Mouse (Mus musculus) liver, embryonic 13.5 days (tissue): ENCODE measurements around the gene Gm21981. TPM values are rescaled to one million over a fixed set of nuclear protein-coding genes. Genes with fewer than 3 reads are reported as not detected.

Experiments used
- ATAC-seq: fragments of 200-750 bp; cut with Nextera tagmentation; 2 replicates; pipeline ENCODE4 v1.8.0; 2017; ENCODE audit warnings: low read depth, mild to moderate bottlenecking, moderate number of reproducible peaks, moderate library complexity
- DNase-seq: peaks from one replicate; pipeline ENCODE4 v3.0.0; 2022
- H3K27ac ChIP-seq: fragments of 300-500 bp; sonication (generic); 2 replicates; pipeline ENCODE4 v1.5.1; 2015; ENCODE audit warnings: moderate library complexity, mild to moderate bottlenecking, inconsistent platforms
- H3K27me3 ChIP-seq: fragments of 300-500 bp; sonication (generic); 2 replicates; pipeline ENCODE4 v1.6.1; 2015; ENCODE audit warnings: mild to moderate bottlenecking, inconsistent platforms
- H3K36me3 ChIP-seq: fragments of 300-500 bp; sonication (generic); 2 replicates; pipeline ENCODE4 v1.6.1; 2015; ENCODE audit warnings: mild to moderate bottlenecking, inconsistent platforms
- H3K4me1 ChIP-seq: fragments of 300-500 bp; sonication (generic); replicated peaks from 2 replicates; pipeline ENCODE4 v1.6.1; 2015; ENCODE audit warnings: inconsistent platforms
- H3K4me2 ChIP-seq: fragments of 300-500 bp; sonication (generic); 2 replicates; pipeline ENCODE4 v1.6.1; 2015; ENCODE audit warnings: inconsistent platforms, mild to moderate bottlenecking, moderate library complexity
- H3K4me3 ChIP-seq: fragments of 300-500 bp; sonication (generic); replicated peaks from 2 replicates; pipeline ENCODE4 v1.5.1; 2015; ENCODE audit warnings: mild to moderate bottlenecking, inconsistent platforms
- H3K9ac ChIP-seq: fragments of 300-500 bp; sonication (generic); 2 replicates; pipeline ENCODE4 v1.6.1; 2015; ENCODE audit warnings: mild to moderate bottlenecking, inconsistent platforms
- H3K9me3 ChIP-seq: fragments of 300-500 bp; sonication (generic); replicated peaks from 2 replicates; pipeline ENCODE4 v1.6.1; 2016; ENCODE audit warnings: inconsistent platforms
- WGBS: fragments of 180-500 bp; shearing (Covaris S2); methylation state at CpG from one replicate; pipeline ENCODE4 v1.1.7; 2015; ENCODE audit not compliant: insufficient replicate concordance; 5-methylcytosine and 5-hydroxymethylcytosine counted together
- polyA plus RNA-seq: library from polyadenylated mRNA; unstranded; fragments of >200 nt; fragmentation: Nextera tagmentation; extraction: Ambion mirVana; gene quantifications from 2 replicates; pipeline ENCODE4 v1.2.1, GENCODE M21; 2015

Gene Gm21981
- polyA plus RNA-seq, 1 experiment from 2014 or later = 0.06 TPM

- Histone ChIP-seq H3K4me1 (peaks cover 21% of the 10 kb centered on the region), H3K4me3 (no peak overlapping the region)
These were observed 8.5 kb upstream of the Gm21981 start for GRCm38 (mm10) chr17:47702548-47703345.

GRCm38 (mm10) chr17:47701793-47702192 lies 7.5 kb upstream of the Gm21981 start:
- Histone ChIP-seq H3K4me2 (no peak overlapping the region), H3K9me3 (no peaks in the 10 kb centered on the region), H3K27me3 (peaks cover 71% of the 10 kb centered on the region), H3K4me1 (peaks cover 21% of the 10 kb centered on the region), H3K27ac (no peak overlapping the region), H3K9ac (no peak overlapping the region), H3K36me3 (0 out of 2 replicates have a peak, but pooled peaks cover 5% of the 10 kb centered on the region), H3K4me3 (no peak overlapping the region)
- WGBS = 64% methylated on average over 9 of the region's 9 CpGs
- ATAC-seq (no peak), DNase-seq (no peak)

More at GRCm38 (mm10) chr17:47702548-47703345, 8.5 kb upstream of the Gm21981 start:
- ATAC-seq = no peak
- Histone ChIP-seq H3K27ac (no peak overlapping the region), H3K27me3 (peaks cover 74% of the 10 kb centered on the region), H3K36me3 (0 out of 2 replicates have a peak, but pooled peaks cover 5% of the 10 kb centered on the region), H3K9ac (no peak overlapping the region), H3K9me3 (no peaks in the 10 kb centered on the region), H3K4me2 (no peak overlapping the region)
- DNase-seq = no peak
- WGBS = 30% methylated on average over 28 of the region's 28 CpGs

- Histone ChIP-seq H3K27me3 (peaks cover 68% of the 10 kb centered on the region), H3K4me3 (no peak overlapping the region), H3K4me1 (peaks cover 39% of the 10 kb centered on the region), H3K9ac (no peak overlapping the region), H3K27ac (peak overlapping the region; percentile 36; the same call in 1 of the 2 replicates), H3K9me3 (no peaks in the 10 kb centered on the region), H3K4me2 (no peak overlapping the region), H3K36me3 (0 out of 2 replicates have a peak, but pooled peaks cover 5% of the 10 kb centered on the region)
- 57% methylated on average over 2 of the region's 2 CpGs for WGBS
- DNase-seq = no peak
- ATAC-seq = no peak
These were observed 4.8 kb upstream of the Gm21981 start for GRCm38 (mm10) chr17:47699055-47699454.

GRCm38 (mm10) chr17:47698156-47698555 lies 3.9 kb upstream of the Gm21981 start:
- Histone ChIP-seq H3K9ac (no peak overlapping the region), H3K27me3 (peaks cover 67% of the 10 kb centered on the region), H3K27ac (0 out of 2 replicates have a peak overlapping the region, but pooled peaks have one; percentile 16), H3K4me1 (peaks cover 44% of the 10 kb centered on the region), H3K9me3 (no peaks in the 10 kb centered on the region), H3K4me3 (no peak overlapping the region), H3K4me2 (no peak overlapping the region), H3K36me3 (0 out of 2 replicates have a peak, but pooled peaks cover 4% of the 10 kb centered on the region)
- 70% methylated on average over 10 of the region's 10 CpGs for WGBS
- no peak for ATAC-seq
- no peak for DNase-seq

- H3K4me3 ChIP-seq = peak overlapping the region; percentile 69
- WGBS = under 1% methylated on average over 20 of the region's 23 CpGs
- peak overlapping the region; percentile 73 for H3K9ac ChIP-seq
- no peaks in the 10 kb centered on the region for H3K36me3 ChIP-seq
- H3K9me3 ChIP-seq = no peaks in the 10 kb centered on the region
- H3K4me2 ChIP-seq = peak overlapping the region; percentile 91
- ATAC-seq (no peak), DNase-seq (no peak)
- H3K27ac ChIP-seq = no peak overlapping the region
- H3K27me3 ChIP-seq = peaks cover 60% of the 10 kb centered on the region
- H3K4me1 ChIP-seq = peaks cover 43% of the 10 kb centered on the region
These were observed 1.1 kb upstream of the Gm21981 start for GRCm38 (mm10) chr17:47695337-47695710.

GRCm38 (mm10) chr17:47694503-47695336 lies 465 bp upstream of the Gm21981 start, which contains the start of gene Prickle4:
Gene Prickle4 (minus strand): TSS chr17:47694736.
- peaks cover 40% of the 10 kb centered on the region for H3K4me1 ChIP-seq
- peak within 1 kb of the TSS; percentile 73 for H3K9ac ChIP-seq
- H3K27ac ChIP-seq = peak within 1 kb of the TSS; percentile 29; the same call in 1 of the 2 replicates
- peak within 1 kb of the TSS; percentile 91 for H3K4me2 ChIP-seq
- H3K36me3 ChIP-seq = no peaks in the 10 kb centered on the region
- DNase-seq = peak; percentile 88
- H3K4me3 ChIP-seq = peak within 1 kb of the TSS; percentile 69
- 1% methylated on average over 69 of the region's 82 CpGs for WGBS
- ATAC-seq = peak; percentile 87
- H3K9me3 ChIP-seq = no peaks in the 10 kb centered on the region
- peaks cover 66% of the 10 kb centered on the region for H3K27me3 ChIP-seq

GRCm38 (mm10) chr17:47693671-47694441 lies 399 bp downstream of the Gm21981 start:
- Histone ChIP-seq H3K9ac (peak overlapping the region; percentile 64), H3K4me3 (peak overlapping the region; percentile 69), H3K4me1 (peaks cover 42% of the 10 kb centered on the region), H3K27ac (no peak overlapping the region), H3K4me2 (peak overlapping the region; percentile 91), H3K9me3 (no peaks in the 10 kb centered on the region), H3K27me3 (peaks cover 69% of the 10 kb centered on the region), H3K36me3 (no peaks in the 10 kb centered on the region)
- ATAC-seq (no peak), DNase-seq (no peak)
- 43% methylated on average over 13 of the region's 13 CpGs for WGBS

- ATAC-seq = no peak
- Histone ChIP-seq H3K4me1 (peaks cover 51% of the 10 kb centered on the region), H3K4me2 (no peak overlapping the region), H3K36me3 (no peaks in the 10 kb centered on the region), H3K4me3 (no peak overlapping the region), H3K27me3 (peaks cover 53% of the 10 kb centered on the region), H3K9ac (no peak overlapping the region), H3K27ac (no peak overlapping the region), H3K9me3 (no peaks in the 10 kb centered on the region)
- no peak for DNase-seq
- WGBS = 77% methylated on average over 3 of the region's 3 CpGs
These were observed 2.6 kb downstream of the Gm21981 start for GRCm38 (mm10) chr17:47691650-47692049.

GRCm38 (mm10) chr17:47689894-47690293 lies 4.4 kb downstream of the Gm21981 start:
- H3K4me2 ChIP-seq = peak overlapping the region; percentile 98; the same call in 1 of the 2 replicates
- DNase-seq = no peak
- H3K9me3 ChIP-seq = no peaks in the 10 kb centered on the region
- ATAC-seq = no peak
- H3K27me3 ChIP-seq = peaks cover 35% of the 10 kb centered on the region
- H3K4me3 ChIP-seq = no peak overlapping the region
- H3K27ac ChIP-seq = no peak overlapping the region
- H3K36me3 ChIP-seq = peaks cover 13% of the 10 kb centered on the region
- 81% methylated on average over 8 of the region's 8 CpGs for WGBS
- no peak overlapping the region for H3K9ac ChIP-seq
- peaks cover 52% of the 10 kb centered on the region for H3K4me1 ChIP-seq

- ATAC-seq (peak; percentile 65), DNase-seq (peak; percentile 68)
- peak within 1 kb of the TSS; percentile 69 for H3K27ac ChIP-seq
- H3K27me3 ChIP-seq = peaks cover 30% of the 10 kb centered on the region
- peaks cover 43% of the 10 kb centered on the region for H3K4me1 ChIP-seq
- peaks cover 23% of the 10 kb centered on the region for H3K36me3 ChIP-seq
- H3K4me2 ChIP-seq = peak within 1 kb of the TSS; percentile 98
- H3K9me3 ChIP-seq = no peaks in the 10 kb centered on the region
- 2% methylated on average over 58 of the region's 58 CpGs for WGBS
- H3K4me3 ChIP-seq = peak within 1 kb of the TSS; percentile 72
- H3K9ac ChIP-seq = peak within 1 kb of the TSS; percentile 80
These were observed 5.4 kb downstream of the Gm21981 start, which contains the start of gene Frs3 for GRCm38 (mm10) chr17:47688608-47689575. Gene Frs3 (plus strand): TSS chr17:47689030.
